Mouse (Mus musculus) ES-E14 (cell line): Measurements from ENCODE around the gene Prkab1. TPM values are rescaled to one million over a fixed set of nuclear protein-coding genes. Genes with fewer than 3 reads are reported as not detected.

ENCODE experiments used
- DNase-seq: peaks from one replicate; pipeline ENCODE4 v3.0.0-alpha.2; 2013; ENCODE audit warnings: low read depth, low spot score
- H3K27ac ChIP-seq: 2 replicates; pipeline ENCODE4 v1.5.1; 2012; ENCODE audit warnings: low read depth, mild to moderate bottlenecking, low read length, moderate library complexity, mixed read lengths; ENCODE audit not compliant: poor library complexity, insufficient read depth, severe bottlenecking
- H3K36me3 ChIP-seq: 2 replicates; pipeline ENCODE4 v1.6.1; 2012; ENCODE audit warnings: mild to moderate bottlenecking, low read length, moderate library complexity, mixed read lengths; ENCODE audit not compliant: control insufficient read depth, poor library complexity, insufficient read depth, severe bottlenecking
- H3K4me1 ChIP-seq, 2 experiments: fragments of 150-350 bp in 1 of 2; sonication (generic) in 1 of 2; 2 replicates each; pipeline ENCODE4 v1.6.1; 2012; ENCODE audit warnings: low read length in 2 of 2, mild to moderate bottlenecking in 1 of 2, mixed read lengths in 1 of 2; ENCODE audit not compliant: control insufficient read depth in 2 of 2, insufficient read depth in 2 of 2, poor library complexity in 1 of 2
- H3K4me3 ChIP-seq, 2 experiments: fragments of 150-350 bp in 1 of 2; sonication (generic) in 1 of 2; 2 replicates each; pipeline ENCODE4 v1.5.1; 2012; ENCODE audit warnings: low read length in 2 of 2, low read depth in 1 of 2, mild to moderate bottlenecking in 1 of 2, mixed read lengths in 1 of 2; ENCODE audit not compliant: insufficient read depth in 1 of 2, poor library complexity in 1 of 2, severe bottlenecking in 1 of 2
- H3K9ac ChIP-seq: 2 replicates; pipeline ENCODE4 v1.6.1; 2012; ENCODE audit warnings: low read depth, mild to moderate bottlenecking, low read length, mixed read lengths; ENCODE audit not compliant: poor library complexity, insufficient read depth, severe bottlenecking
- H3K9me3 ChIP-seq: fragments of 150-350 bp; sonication (generic); 2 replicates; pipeline ENCODE4 v1.6.1; 2012; ENCODE audit warnings: low read depth, mild to moderate bottlenecking, low read length; ENCODE audit not compliant: control insufficient read depth, insufficient read depth
- CHD2 ChIP-seq: IDR thresholded peaks from 2 replicates; pipeline ENCODE4 v1.6.1; 2014; ENCODE audit warnings: mild to moderate bottlenecking, low read depth, low read length, inconsistent platforms
- HCFC1 ChIP-seq: IDR thresholded peaks from 2 replicates; pipeline ENCODE4 v1.6.1; 2012; ENCODE audit warnings: low read length, inconsistent platforms, borderline replicate concordance; ENCODE audit not compliant: insufficient read depth
- MAFK ChIP-seq: IDR thresholded peaks from 2 replicates; pipeline ENCODE4 v1.6.1; 2014; ENCODE audit warnings: mild to moderate bottlenecking, low read depth, low read length, inconsistent platforms; ENCODE audit not compliant: insufficient read depth
- ZC3H11A ChIP-seq: IDR thresholded peaks from 2 replicates; pipeline ENCODE4 v1.6.1; 2012; ENCODE audit warnings: low read depth, mild to moderate bottlenecking, inconsistent platforms, low read length, borderline replicate concordance
- ZNF384 ChIP-seq: IDR thresholded peaks from 2 replicates; pipeline ENCODE4 v1.6.1; 2012; ENCODE audit warnings: low read depth, low read length, inconsistent platforms
- in situ Hi-C, 2 experiments: fragments of 600-800 bp; cut with MboI; formaldehyde crosslinking; loops; one replicate each; pipeline ENCODE4 v1.15.1; 2025; ENCODE audit warnings: low sequenced_read_pairs in 2 of 2, inconsistent platforms in 1 of 2; ENCODE audit not compliant: unreplicated experiment in 2 of 2
- total RNA-seq: library from RNA; depleted of rRNA; stranded (reverse); fragments of 300-350 nt; gene quantifications from 2 replicates; pipeline ENCODE4 v1.2.3, GENCODE M21; 2012

Prkab1 gene
- total RNA-seq, 1 experiment: 21.2 TPM

- Histone ChIP-seq H3K4me3 (no peak overlapping the region), H3K4me1 (peaks cover 0 to 10% of the 10 kb centered on the region in 2 experiments; a peak in 2 of 4 replicates), H3K9ac (no peak overlapping the region), H3K9me3 (no peaks in the 10 kb centered on the region), H3K27ac (no peak overlapping the region), H3K36me3 (peaks cover 29% of the 10 kb centered on the region)
- in situ Hi-C loops: no loop called here
- TF ChIP-seq MAFK (no peak), HCFC1 (no peak), ZC3H11A (no peak), ZNF384 (no peak), CHD2 (no peak)
- no peak for DNase-seq
Observed at GRCm38 (mm10) chr5:116011700-116012099, 12.6 kb downstream of the Prkab1 start.

GRCm38 (mm10) chr5:116009884-116010627, 14.3 kb downstream of the Prkab1 start:
- H3K9me3 ChIP-seq: no peaks in the 10 kb centered on the region
- peaks cover 16% of the 10 kb centered on the region for H3K36me3 ChIP-seq
- DNase-seq: no peak
- no peak overlapping the region for H3K4me3 ChIP-seq
- no peak overlapping the region for H3K9ac ChIP-seq
- no peak overlapping the region for H3K27ac ChIP-seq
- peaks cover 0 to 19% of the 10 kb centered on the region in 2 experiments; a peak in 2 of 4 replicates for H3K4me1 ChIP-seq
- TF ChIP-seq MAFK: no peak
- no peak for TF ChIP-seq ZNF384
- TF ChIP-seq ZC3H11A: no peak
- TF ChIP-seq CHD2: no peak
- no peak for TF ChIP-seq HCFC1
- in situ Hi-C loops: no loop called here

- H3K27ac ChIP-seq: no peak overlapping the region
- H3K4me3 ChIP-seq: no peak overlapping the region
- TF ChIP-seq ZNF384 (no peak), HCFC1 (no peak), MAFK (no peak), CHD2 (no peak), ZC3H11A (no peak)
- DNase-seq: no peak
- peaks cover 0 to 20% of the 10 kb centered on the region in 2 experiments; a peak in 2 of 4 replicates for H3K4me1 ChIP-seq
- no peaks in the 10 kb centered on the region for H3K9me3 ChIP-seq
- H3K9ac ChIP-seq: no peak overlapping the region
- in situ Hi-C loops: no loop called here
- peaks cover 8% of the 10 kb centered on the region for H3K36me3 ChIP-seq
Observed at GRCm38 (mm10) chr5:116009091-116009851, 15.0 kb downstream of the Prkab1 start.

GRCm38 (mm10) chr5:116007723-116008122, 16.6 kb downstream of the Prkab1 start:
- H3K9me3 ChIP-seq: no peaks in the 10 kb centered on the region
- TF ChIP-seq ZC3H11A (no peak), ZNF384 (no peak)
- in situ Hi-C loops: no loop called here
- H3K27ac ChIP-seq: peak overlapping the region; percentile 65; the same call in 1 of the 2 replicates
- H3K4me3 ChIP-seq: no peak overlapping the region; a peak in 1 of 4 replicates
- peak; percentile 52 for DNase-seq
- H3K9ac ChIP-seq: peak overlapping the region; percentile 51; the same call in 1 of the 2 replicates
- peaks cover 2 to 23% of the 10 kb centered on the region in 2 experiments; a peak in 2 of 4 replicates for H3K4me1 ChIP-seq
- no peaks in the 10 kb centered on the region; the same call in 1 of the 2 replicates for H3K36me3 ChIP-seq
